Mouse (Mus musculus) MEL (cell line): ENCODE data around the gene Slain1. TPM values are rescaled to one million over a fixed set of nuclear protein-coding genes. Genes with fewer than 3 reads are reported as not detected.

Source experiments
- DNase-seq: peaks from one replicate; pipeline ENCODE4 v3.0.0; 2011; ENCODE audit warnings: low read depth, low spot score
- H3K27ac ChIP-seq: 2 replicates; pipeline ENCODE4 v1.5.1; 2012; ENCODE audit warnings: low read depth, mild to moderate bottlenecking, control low read depth, low read length, moderate library complexity; ENCODE audit not compliant: control insufficient read depth
- H3K27me3 ChIP-seq, 2 experiments: fragments of 150-350 bp in 1 of 2; sonication (generic) in 1 of 2; 2 replicates each; pipeline ENCODE4 v1.6.1; 2012; ENCODE audit warnings: low read length in 2 of 2, mild to moderate bottlenecking in 2 of 2, improper control_type of control experiment in 1 of 2, moderate library complexity in 1 of 2; ENCODE audit not compliant: insufficient read depth in 2 of 2, control insufficient read depth in 1 of 2
- H3K36me3 ChIP-seq, 2 experiments: 2 replicates each; pipeline ENCODE4 v1.6.1; 2012 to 2014; ENCODE audit warnings: low read length in 2 of 2, improper control_type of control experiment in 1 of 2, inconsistent platforms in 1 of 2, mild to moderate bottlenecking in 1 of 2; ENCODE audit not compliant: insufficient read depth in 2 of 2, control insufficient read depth in 1 of 2
- H3K4me1 ChIP-seq, 2 experiments: fragments of 150-350 bp in 1 of 2; sonication (generic) in 1 of 2; 2 replicates each; pipeline ENCODE4 v1.6.1; 2012; ENCODE audit warnings: low read length in 2 of 2, improper control_type of control experiment in 1 of 2, mild to moderate bottlenecking in 1 of 2; ENCODE audit not compliant: insufficient read depth in 2 of 2, control insufficient read depth in 1 of 2
- H3K4me3 ChIP-seq, 2 experiments: fragments of 150-350 bp in 1 of 2; sonication (generic) in 1 of 2; 2 replicates each; pipeline ENCODE4 v1.5.1; 2012; ENCODE audit warnings: low read depth in 2 of 2, low read length in 2 of 2, mild to moderate bottlenecking in 2 of 2, moderate library complexity in 2 of 2, control low read depth in 1 of 2, improper control_type of control experiment in 1 of 2; ENCODE audit not compliant: control insufficient read depth in 1 of 2, insufficient read depth in 1 of 2
- H3K79me2 ChIP-seq: 2 replicates; pipeline ENCODE4 v1.6.1; 2012; ENCODE audit warnings: mild to moderate bottlenecking, low read length, moderate library complexity; ENCODE audit not compliant: control insufficient read depth, poor library complexity, insufficient read depth
- H3K9ac ChIP-seq: 2 replicates; pipeline ENCODE4 v1.6.1; 2012; ENCODE audit warnings: low read depth, mild to moderate bottlenecking, control low read depth, low read length, moderate library complexity; ENCODE audit not compliant: control insufficient read depth, poor library complexity, severe bottlenecking
- H3K9me3 ChIP-seq: fragments of 150-350 bp; sonication (generic); replicated peaks from 2 replicates; pipeline ENCODE4 v1.6.1; 2012; ENCODE audit warnings: mild to moderate bottlenecking, low read length, improper control_type of control experiment, moderate library complexity; ENCODE audit not compliant: insufficient read depth
- CHD2 ChIP-seq: IDR thresholded peaks from 2 replicates; pipeline ENCODE4 v1.6.1; 2011; ENCODE audit warnings: low read length, improper control_type of control experiment
- EP300 ChIP-seq, 2 experiments: IDR thresholded peaks; 2 replicates each; pipeline ENCODE4 v1.6.1; 2011; ENCODE audit warnings: improper control_type of control experiment in 2 of 2, low read length in 2 of 2, low read depth in 1 of 2, mild to moderate bottlenecking in 1 of 2
- GATA1 ChIP-seq: IDR thresholded peaks from 2 replicates; pipeline ENCODE4 v1.6.1; 2011; ENCODE audit warnings: low read depth, low read length, improper control_type of control experiment
- HCFC1 ChIP-seq: IDR thresholded peaks from 2 replicates; pipeline ENCODE4 v1.6.1; 2012; ENCODE audit warnings: low read depth, mild to moderate bottlenecking, inconsistent platforms, low read length, improper control_type of control experiment, moderate library complexity
- KAT2A ChIP-seq: conservative IDR thresholded peaks from 2 replicates; pipeline ENCODE4 v1.6.1; 2012; ENCODE audit warnings: low read depth, low read length, improper control_type of control experiment, inconsistent platforms
- MAX ChIP-seq: IDR thresholded peaks from 2 replicates; pipeline ENCODE4 v1.6.1; 2011; ENCODE audit warnings: low read length, improper control_type of control experiment
- MAZ ChIP-seq: IDR thresholded peaks from 2 replicates; pipeline ENCODE4 v1.6.1; 2012; ENCODE audit warnings: low read depth, mild to moderate bottlenecking, inconsistent platforms, low read length, improper control_type of control experiment
- MXI1 ChIP-seq: IDR thresholded peaks from 2 replicates; pipeline ENCODE4 v1.6.1; 2011; ENCODE audit warnings: mild to moderate bottlenecking, low read depth, low read length, improper control_type of control experiment
- MYB ChIP-seq: IDR thresholded peaks from 2 replicates; pipeline ENCODE4 v1.6.1; 2011; ENCODE audit warnings: mild to moderate bottlenecking, low read depth, low read length, improper control_type of control experiment
- MYC ChIP-seq: IDR thresholded peaks from 2 replicates; pipeline ENCODE4 v1.6.1; 2011; ENCODE audit warnings: low read depth, mild to moderate bottlenecking, low read length, improper control_type of control experiment, moderate library complexity
- NRF1 ChIP-seq: IDR thresholded peaks from 2 replicates; pipeline ENCODE4 v1.6.1; 2014; ENCODE audit warnings: low read depth, mild to moderate bottlenecking, inconsistent platforms, low read length, improper control_type of control experiment, moderate library complexity; ENCODE audit not compliant: poor library complexity, insufficient read depth, severe bottlenecking
- POLR2A ChIP-seq, 2 experiments: IDR thresholded peaks; 2 replicates each; pipeline ENCODE4 v1.6.1; 2011 to 2012; ENCODE audit warnings: low read length in 2 of 2, mild to moderate bottlenecking in 2 of 2, control low read depth in 1 of 2, improper control_type of control experiment in 1 of 2, low read depth in 1 of 2, moderate library complexity in 1 of 2; ENCODE audit not compliant: control insufficient read depth in 1 of 2, insufficient read depth in 1 of 2, poor library complexity in 1 of 2
- POLR2AphosphoS2 ChIP-seq: IDR thresholded peaks from 2 replicates; pipeline ENCODE4 v1.6.1; 2011; ENCODE audit warnings: low read length, improper control_type of control experiment
- POLR2AphosphoS5 ChIP-seq: IDR thresholded peaks from 2 replicates; pipeline ENCODE4 v1.6.1; 2012; ENCODE audit warnings: low read depth, borderline replicate concordance, mild to moderate bottlenecking, inconsistent platforms, low read length, moderate library complexity, mixed read lengths
- TAL1 ChIP-seq: IDR thresholded peaks from 2 replicates; pipeline ENCODE4 v1.6.1; 2012; ENCODE audit warnings: mild to moderate bottlenecking, inconsistent platforms, low read length, moderate library complexity, mixed read lengths
- TBP ChIP-seq: IDR thresholded peaks from 2 replicates; pipeline ENCODE4 v1.8.0; 2011; ENCODE audit warnings: low read depth, low read length, improper control_type of control experiment
- TCF12 ChIP-seq: IDR thresholded peaks from 2 replicates; pipeline ENCODE4 v1.6.1; 2014; ENCODE audit warnings: low read depth, mild to moderate bottlenecking, inconsistent platforms, low read length, improper control_type of control experiment, moderate library complexity
- USF1 ChIP-seq: IDR thresholded peaks from 2 replicates; pipeline ENCODE4 v1.6.1; 2014; ENCODE audit warnings: low read depth, mild to moderate bottlenecking, inconsistent platforms, low read length, improper control_type of control experiment, moderate library complexity
- ZC3H11A ChIP-seq: IDR thresholded peaks from 2 replicates; pipeline ENCODE4 v1.6.1; 2012; ENCODE audit warnings: low read depth, mild to moderate bottlenecking, inconsistent platforms, low read length, improper control_type of control experiment
- ZKSCAN1 ChIP-seq: IDR thresholded peaks from 2 replicates; pipeline ENCODE4 v1.6.1; 2012; ENCODE audit warnings: low read depth, mild to moderate bottlenecking, inconsistent platforms, low read length, improper control_type of control experiment, moderate library complexity
- ZMIZ1 ChIP-seq: IDR thresholded peaks from 2 replicates; pipeline ENCODE4 v1.6.1; 2012; ENCODE audit warnings: low read depth, mild to moderate bottlenecking, inconsistent platforms, low read length, improper control_type of control experiment, moderate library complexity
- ZNF384 ChIP-seq: IDR thresholded peaks from 2 replicates; pipeline ENCODE4 v1.6.1; 2012; ENCODE audit warnings: low read depth, mild to moderate bottlenecking, inconsistent platforms, low read length, improper control_type of control experiment
- polyA plus RNA-seq, 2 experiments: library from polyadenylated mRNA; stranded (reverse) in 1 of 2; unstranded in 1 of 2; fragments of >175 nt in 1 of 2; fragments of >200 nt in 1 of 2; gene quantifications; 2 replicates each; pipeline versions ENCODE4 v1.2.1 to v1.2.4; 2012; ENCODE audit warnings: low replicate concordance in 2 of 2, low read depth in 1 of 2; ENCODE audit not compliant: insufficient read length in 2 of 2, insufficient read depth in 1 of 2, missing spikeins in 1 of 2
- total RNA-seq: library from RNA; depleted of rRNA; stranded (reverse); fragments of 300-350 nt; gene quantifications from 2 replicates; pipeline ENCODE4 v1.2.3, GENCODE M21; 2012

Gene Slain1
- total and polyA plus RNA-seq, 3 experiments: not detected

GRCm38 (mm10) chr14:103650413-103651101, 529 bp downstream of the Slain1 start:
- no peak for DNase-seq
- Histone ChIP-seq H3K9ac (no peak overlapping the region), H3K79me2 (no peaks in the 10 kb centered on the region), H3K9me3 (no peaks in the 10 kb centered on the region), H3K4me3 (no peak overlapping the region), H3K27ac (no peak overlapping the region), H3K36me3 (no peaks in the 10 kb centered on the region), H3K27me3 (no peaks in the 10 kb centered on the region)
- TF ChIP-seq ZKSCAN1 (no peak), POLR2AphosphoS2 (no peak), KAT2A (no peak), ZC3H11A (no peak), TCF12 (no peak), MYC (no peak), POLR2A (IDR thresholded peaks at IDR 0.05; ENCODE audit: control insufficient read depth in 1 of 2, insufficient read depth in 1 of 2, low read depth in 1 of 2, low read length in 2 of 2, poor library complexity in 1 of 2) (no peak), GATA1 (no peak), NRF1 (no peak), ZMIZ1 (no peak), ZNF384 (no peak), POLR2AphosphoS5 (no peak)
- TF ChIP-seq, all 39 proteins: peak for 0
- no peaks in the 10 kb centered on the region for H3K4me1 ChIP-seq

GRCm38 (mm10) chr14:103651106-103651505, 1.1 kb downstream of the Slain1 start:
- H3K27me3 ChIP-seq: no peaks in the 10 kb centered on the region
- TF ChIP-seq EP300 (IDR thresholded peaks at IDR 0.05; ENCODE audit: low read depth in 1 of 2, low read length in 2 of 2) (no peak), USF1 (no peak), MAZ (no peak), MAX (no peak), TBP (no peak), POLR2A (IDR thresholded peaks at IDR 0.05; ENCODE audit: control insufficient read depth in 1 of 2, insufficient read depth in 1 of 2, low read depth in 1 of 2, low read length in 2 of 2, poor library complexity in 1 of 2) (no peak), ZMIZ1 (no peak), MYB (no peak), TAL1 (no peak), HCFC1 (no peak), MXI1 (no peak), CHD2 (no peak), TCF12 (no peak), POLR2AphosphoS2 (no peak), POLR2AphosphoS5 (no peak)
- H3K9ac ChIP-seq: no peak overlapping the region
- H3K79me2 ChIP-seq: no peaks in the 10 kb centered on the region
- DNase-seq: no peak
- H3K27ac ChIP-seq: no peak overlapping the region
- no peaks in the 10 kb centered on the region for H3K36me3 ChIP-seq
- no peaks in the 10 kb centered on the region for H3K4me1 ChIP-seq
- no peaks in the 10 kb centered on the region for H3K9me3 ChIP-seq
- no peak overlapping the region for H3K4me3 ChIP-seq
